ENCODE assay signal across 8 mouse cellular contexts in genomic region chr5:45419841-45420638, GRCm38 (mm10). TPM values are rescaled to one million over a fixed set of nuclear protein-coding genes. Genes with fewer than 3 reads are reported as not detected.
DNase-seq lines count a peak whose midpoint lies in the region; ATAC-seq and TF ChIP-seq lines count a peak whose summit lies in the region.

No protein-coding gene starts in this region.

- TF ChIP-seq CTCF in heart, adult 2 months (IDR thresholded peaks at IDR 0.05), result peak; percentile 54

- peak; percentile 74; the same call in 1 of the 2 replicates for ATAC-seq in kidney, embryonic 15.5 days (replicated peaks; ENCODE audit: low FRiP score)
- ATAC-seq in midbrain, embryonic 14.5 days (ENCODE audit: low FRiP score, low TSS enrichment), result 0 out of 2 replicates have a peak, but pooled peaks have one; percentile 25

- no peaks in the 10 kb centered on the region for H3K36me3 ChIP-seq in heart, adult 2 months (ENCODE audit: control insufficient read depth, insufficient read depth, low read length)
- H3K36me3 ChIP-seq in ES-E14 (ENCODE audit: control insufficient read depth, insufficient read depth, low read length, poor library complexity, severe bottlenecking), result no peaks in the 10 kb centered on the region
- no peaks in the 10 kb centered on the region for H3K36me3 ChIP-seq in kidney, embryonic 15.5 days
- H3K36me3 ChIP-seq in midbrain, embryonic 14.5 days (ENCODE audit: control insufficient read depth, insufficient read depth, low read length), result no peaks in the 10 kb centered on the region

- no peak overlapping the region for H3K9ac ChIP-seq in heart, adult 2 months (ENCODE audit: low read depth, low read length)
- H3K9ac ChIP-seq in ES-E14 (ENCODE audit: insufficient read depth, low read depth, low read length, poor library complexity, severe bottlenecking), result no peak overlapping the region
- H3K9ac ChIP-seq in kidney, embryonic 15.5 days, result no peak overlapping the region
- H3K9ac ChIP-seq in midbrain, embryonic 14.5 days (replicated peaks; ENCODE audit: low read length), result no peak overlapping the region

- no peaks in the 10 kb centered on the region for H3K79me2 ChIP-seq in heart, adult 2 months (replicated peaks; ENCODE audit: control insufficient read depth, insufficient read depth, low read length)

- TF ChIP-seq POLR2A in heart, adult 2 months (IDR thresholded peaks at IDR 0.05; ENCODE audit: insufficient read depth, low read depth, low read length), result no peak

- no peak overlapping the region for H3K4me2 ChIP-seq in kidney, embryonic 15.5 days
- no peak overlapping the region for H3K4me2 ChIP-seq in midbrain, embryonic 14.5 days (ENCODE audit: low read length)

- no peak overlapping the region for H3K4me3 ChIP-seq in heart, adult 2 months
- H3K4me3 ChIP-seq in ES-E14 (ENCODE audit: insufficient read depth in 1 of 2, low read depth in 1 of 2, low read length in 2 of 2, poor library complexity in 1 of 2, severe bottlenecking in 1 of 2), result no peak overlapping the region
- H3K4me3 ChIP-seq in kidney, embryonic 15.5 days (replicated peaks), result no peak overlapping the region
- H3K4me3 ChIP-seq in midbrain, embryonic 14.5 days (replicated peaks; ENCODE audit: low read depth, low read length), result no peak overlapping the region

- no peak overlapping the region for H3K27ac ChIP-seq in heart, adult 2 months
- H3K27ac ChIP-seq in ES-E14 (ENCODE audit: insufficient read depth, low read depth, low read length, poor library complexity, severe bottlenecking), result no peak overlapping the region
- no peak overlapping the region for H3K27ac ChIP-seq in kidney, embryonic 15.5 days
- H3K27ac ChIP-seq in midbrain, embryonic 14.5 days (replicated peaks; ENCODE audit: low read depth, low read length), result no peak overlapping the region

- H3K4me1 ChIP-seq in heart, adult 2 months (ENCODE audit: control insufficient read depth, insufficient read depth, low read length), result no peaks in the 10 kb centered on the region
- H3K4me1 ChIP-seq in ES-E14 (ENCODE audit: control insufficient read depth in 2 of 2, insufficient read depth in 2 of 2, low read length in 2 of 2, poor library complexity in 1 of 2), result peaks cover 0 to 7% of the 10 kb centered on the region in 2 experiments; a peak in 1 of 4 replicates
- H3K4me1 ChIP-seq in kidney, embryonic 15.5 days, result 0 out of 2 replicates have a peak, but pooled peaks cover 5% of the 10 kb centered on the region
- H3K4me1 ChIP-seq in midbrain, embryonic 14.5 days (ENCODE audit: control insufficient read depth, insufficient read depth, low read length), result no peaks in the 10 kb centered on the region

- no peak for TF ChIP-seq EP300 in heart, adult 2 months (IDR thresholded peaks at IDR 0.05; ENCODE audit: insufficient read depth, low read depth, low read length)

- 83% methylated on average over 10 of the region's 10 CpGs for WGBS in heart, adult 2 months
- WGBS in kidney, embryonic 15.5 days, result 81% methylated on average over 10 of the region's 10 CpGs
- WGBS in midbrain, embryonic 14.5 days, result 75% methylated on average over 10 of the region's 10 CpGs

- intact Hi-C loops in heart, adult 2 months (cut with DNase I), result no loop called here
- intact Hi-C loops in heart, postnatal 10 days (cut with DNase I), result loop anchor here (5.0 to 10.0 kb wide), 3 partner anchors 138 to 1745 kb away; no protein-coding TSS in a partner anchor
- intact Hi-C loops in left cerebral cortex, postnatal 25 days (cut with DNase I), result no loop called here

- H3K9me3 ChIP-seq in ES-E14 (ENCODE audit: control insufficient read depth, insufficient read depth, low read depth, low read length), result no peaks in the 10 kb centered on the region
- no peaks in the 10 kb centered on the region for H3K9me3 ChIP-seq in kidney, embryonic 15.5 days (replicated peaks)
- H3K9me3 ChIP-seq in midbrain, embryonic 14.5 days (ENCODE audit: control insufficient read depth, low read length), result no peaks in the 10 kb centered on the region

- no peak for DNase-seq in heart, adult 2 months
- DNase-seq in heart, postnatal 10 days, result no peak
- DNase-seq in ES-E14 (ENCODE audit: low read depth, low spot score), result peak; percentile 34
- DNase-seq in embryo, embryonic 10.5 days (ENCODE audit: low spot score), result peak; percentile 24
- no peak for DNase-seq in midbrain, embryonic 14.5 days
- no peak for DNase-seq in left cerebral cortex, postnatal 25 days (ENCODE audit: low spot score in 2 of 2)
- no peak for DNase-seq in urinary bladder, postnatal 10 days (ENCODE audit: low spot score)

- no peaks in the 10 kb centered on the region for H3K27me3 ChIP-seq in heart, adult 2 months (ENCODE audit: control insufficient read depth, insufficient read depth, low read length)
- H3K27me3 ChIP-seq in kidney, embryonic 15.5 days, result no peaks in the 10 kb centered on the region
- no peaks in the 10 kb centered on the region for H3K27me3 ChIP-seq in midbrain, embryonic 14.5 days (ENCODE audit: control insufficient read depth, insufficient read depth, low read length)

- in situ Hi-C loops in ES-E14 (cut with MboI; ENCODE audit: low sequenced_read_pairs in 2 of 2, unreplicated experiment in 2 of 2), result loop anchor here in 1 of 2 experiments (25.0 kb wide), 1 partner anchor 1133 kb away; no protein-coding TSS in a partner anchor

TF ChIP-seq in ES-E14, 5 proteins besides CTCF, POLR2A, EP300 and RAD21:
- TF ChIP-seq ZC3H11A (IDR thresholded peaks at IDR 0.05; ENCODE audit: borderline replicate concordance, low read depth, low read length), result peak; percentile 22; the same call in 1 of the 2 replicates
- no peak for TF ChIP-seq HCFC1 (IDR thresholded peaks at IDR 0.05; ENCODE audit: borderline replicate concordance, insufficient read depth, low read length)
- TF ChIP-seq ZNF384 (IDR thresholded peaks at IDR 0.05; ENCODE audit: low read depth, low read length), result no peak
TF ChIP-seq in ES-E14: peak in this region for 1.

RNA-seq across cellular contexts. Expression of gene Qdpr, which starts 30.0 kb away (rescaled TPM):
- total RNA-seq in heart, adult 2 months (2021), result 10 to 100 TPM; 73.9 to 86.0 TPM
- polyA plus RNA-seq in heart, adult 2 months (2012; rRNA removed), result 58.3 and 95.5 TPM in 2 replicates
- 10 to 100 TPM; 78.9 to 81.4 TPM for total RNA-seq in heart, postnatal 10 days (2021)
- 34.0 and 40.2 TPM in 2 replicates for total RNA-seq in ES-E14 (2012; rRNA removed)
- polyA plus RNA-seq in kidney, embryonic 15.5 days (2015; fragmentation: Nextera tagmentation; extraction: Ambion mirVana), result 173 and 175 TPM in 2 replicates
- 86.8 and 102 TPM in 2 replicates for polyA plus RNA-seq in midbrain, embryonic 14.5 days (2014; fragmentation: Nextera tagmentation; extraction: Ambion mirVana)
- 100 to 1,000 TPM; 101 to 104 TPM for total RNA-seq in left cerebral cortex, postnatal 25 days (2021)

RNA-seq across cellular contexts. Expression of gene Clrn2, which starts 33.5 kb away (rescaled TPM):
- not detected for total RNA-seq in heart, adult 2 months (2021)
- not detected in 2 replicates for polyA plus RNA-seq in heart, adult 2 months (2012; rRNA removed)
- not detected for total RNA-seq in heart, postnatal 10 days (2021)
- not detected in 2 replicates for total RNA-seq in ES-E14 (2012; rRNA removed)
- not detected in 2 replicates for polyA plus RNA-seq in kidney, embryonic 15.5 days (2015; fragmentation: Nextera tagmentation; extraction: Ambion mirVana)
- not detected in 2 replicates for polyA plus RNA-seq in midbrain, embryonic 14.5 days (2014; fragmentation: Nextera tagmentation; extraction: Ambion mirVana)
- total RNA-seq in left cerebral cortex, postnatal 25 days (2021), result under 1 TPM; 0.37 to 0.53 TPM

Comparison
In these comparisons a context has a peak if more than half of its experiments do, and no peak if none do; other contexts are left out.
1. DNase-seq: peak in ES-E14 (single experiment) and embryo, embryonic 10.5 days (single experiment); none in heart, adult 2 months (0 of 2), heart, postnatal 10 days (0 of 2), midbrain, embryonic 14.5 days (single experiment), left cerebral cortex, postnatal 25 days (0 of 2) and urinary bladder, postnatal 10 days (single experiment).